Mouse (Mus musculus): ENCODE results near the gene Slc47a2. TPM values are rescaled to one million over a fixed set of nuclear protein-coding genes. Genes with fewer than 3 reads are reported as not detected.

The Slc47a2 gene
- polyA plus RNA-seq, 1 experiment from 2014 or later: not detected

DNA sequence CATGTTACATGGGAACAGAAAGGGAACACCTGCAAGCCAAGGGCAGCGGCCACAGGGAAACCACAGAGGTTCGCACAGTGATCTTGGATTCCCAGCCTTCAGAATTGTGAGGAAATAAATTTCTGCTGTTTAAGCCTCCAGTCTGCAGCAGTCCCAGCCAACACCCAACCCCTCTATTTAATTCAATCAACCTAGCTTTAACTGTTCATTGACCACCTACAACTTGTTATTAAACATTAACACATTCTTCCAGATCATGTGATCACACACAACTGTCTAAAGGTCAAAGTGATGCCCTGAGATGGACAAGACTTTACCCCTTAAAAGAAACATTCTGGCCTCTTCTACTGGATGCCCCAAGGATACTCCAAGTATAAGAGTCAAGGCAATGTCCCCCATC lies 26.0 kb upstream of the Slc47a2 start:
- no peaks in the 10 kb centered on the region for H3K27me3 ChIP-seq (ENCODE audit: control insufficient read depth, insufficient read depth, low read length)
- no peak overlapping the region for H3K4me2 ChIP-seq (replicated peaks; ENCODE audit: low read depth, low read length)
- H3K4me1 ChIP-seq (ENCODE audit: control insufficient read depth, insufficient read depth, low read length): no peaks in the 10 kb centered on the region
- H3K36me3 ChIP-seq (ENCODE audit: control insufficient read depth, insufficient read depth, low read length): no peaks in the 10 kb centered on the region
- H3K9me3 ChIP-seq (ENCODE audit: control insufficient read depth, low read length): no peaks in the 10 kb centered on the region
- WGBS: 94% methylated on average over 2 of the region's 2 CpGs
- no peak overlapping the region for H3K9ac ChIP-seq (ENCODE audit: low read depth, low read length)
- no peak for ATAC-seq (ENCODE audit: low FRiP score, low TSS enrichment)
- H3K4me3 ChIP-seq (ENCODE audit: low read length): no peak overlapping the region
- no peak overlapping the region for H3K27ac ChIP-seq (ENCODE audit: low read depth, low read length)

DNA sequence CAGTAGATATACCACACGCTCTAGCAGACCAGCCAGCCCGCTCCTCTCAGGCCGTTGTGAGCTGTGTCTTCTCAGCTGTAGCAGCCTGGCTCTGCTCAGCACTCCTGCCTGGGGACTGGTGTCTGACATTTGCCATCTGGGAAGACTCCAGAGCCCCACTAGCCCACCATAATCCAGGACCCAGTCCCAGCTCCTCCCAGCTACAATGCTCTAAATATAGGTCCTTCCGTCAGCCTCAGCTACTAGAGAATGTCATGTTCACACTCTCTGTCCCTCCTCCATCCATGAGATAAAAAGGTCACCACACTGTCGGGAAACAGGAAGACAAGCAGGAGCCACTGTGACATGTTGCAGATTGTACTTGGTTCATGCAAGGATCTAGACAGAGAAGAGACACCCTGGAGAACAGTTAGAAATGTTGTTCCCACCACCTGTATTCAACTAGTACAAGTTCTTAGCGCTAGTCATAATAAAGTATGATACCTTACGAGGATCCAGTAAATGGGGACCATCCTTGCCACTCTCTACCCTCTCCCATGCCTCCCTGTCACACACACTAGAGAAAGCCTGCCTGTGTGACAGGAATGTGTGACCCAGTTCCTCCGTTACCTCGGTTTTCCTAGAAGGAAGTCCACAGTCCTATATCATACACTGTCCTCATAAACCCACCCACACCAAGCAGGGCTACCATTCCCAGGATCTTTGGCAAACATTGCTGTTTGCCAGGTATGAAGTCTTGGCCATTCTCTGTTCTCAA lies 24.0 kb upstream of the Slc47a2 start:
- H3K27ac ChIP-seq (ENCODE audit: low read depth, low read length): no peak overlapping the region
- H3K9me3 ChIP-seq (ENCODE audit: control insufficient read depth, low read length): no peaks in the 10 kb centered on the region
- no peaks in the 10 kb centered on the region for H3K4me1 ChIP-seq (ENCODE audit: control insufficient read depth, insufficient read depth, low read length)
- ATAC-seq (ENCODE audit: low FRiP score, low TSS enrichment): peak; percentile 72; the same call in 1 of the 2 replicates
- H3K27me3 ChIP-seq (ENCODE audit: control insufficient read depth, insufficient read depth, low read length): no peaks in the 10 kb centered on the region
- H3K9ac ChIP-seq (ENCODE audit: low read depth, low read length): no peak overlapping the region
- no peak overlapping the region for H3K4me3 ChIP-seq (ENCODE audit: low read length)
- WGBS: 60% methylated on average over 9 of the region's 9 CpGs
- no peak overlapping the region for H3K4me2 ChIP-seq (replicated peaks; ENCODE audit: low read depth, low read length)
- H3K36me3 ChIP-seq (ENCODE audit: control insufficient read depth, insufficient read depth, low read length): no peaks in the 10 kb centered on the region

GRCm38 (mm10) chr11:61365938-61366337 lies 23.3 kb upstream of the Slc47a2 start:
- Histone ChIP-seq H3K36me3 (ENCODE audit: control insufficient read depth, insufficient read depth, low read length) (no peaks in the 10 kb centered on the region), H3K4me3 (ENCODE audit: low read length) (no peak overlapping the region), H3K27me3 (ENCODE audit: control insufficient read depth, insufficient read depth, low read length) (no peaks in the 10 kb centered on the region), H3K4me2 (replicated peaks; ENCODE audit: low read depth, low read length) (no peak overlapping the region), H3K9me3 (ENCODE audit: control insufficient read depth, low read length) (no peaks in the 10 kb centered on the region), H3K27ac (ENCODE audit: low read depth, low read length) (no peak overlapping the region), H3K4me1 (ENCODE audit: control insufficient read depth, insufficient read depth, low read length) (no peaks in the 10 kb centered on the region), H3K9ac (ENCODE audit: low read depth, low read length) (no peak overlapping the region)
- WGBS: 52% methylated on average over 3 of the region's 3 CpGs
- no peak for ATAC-seq (ENCODE audit: low FRiP score, low TSS enrichment)

DNA sequence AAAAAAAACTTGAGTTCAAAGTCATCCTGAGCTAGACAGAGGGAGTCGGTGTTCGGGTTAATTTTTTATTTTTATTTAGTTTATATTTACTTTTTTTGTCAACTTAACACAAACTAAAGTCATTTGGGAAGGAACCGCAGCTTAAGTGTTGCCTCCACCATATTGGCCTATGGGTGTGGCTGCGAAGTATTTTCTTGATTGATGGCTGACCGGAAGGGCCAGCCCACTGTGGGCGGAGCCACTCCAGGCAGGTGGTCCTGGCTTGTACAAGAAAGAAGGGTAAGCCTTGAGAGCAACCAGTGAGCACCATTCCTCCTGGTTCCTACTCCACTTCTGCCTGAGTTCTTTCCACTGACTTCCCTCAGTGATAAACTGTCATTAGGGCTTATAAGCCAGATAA lies 21.4 kb upstream of the Slc47a2 start:
- Histone ChIP-seq H3K27me3 (ENCODE audit: control insufficient read depth, insufficient read depth, low read length) (no peaks in the 10 kb centered on the region), H3K27ac (ENCODE audit: low read depth, low read length) (no peak overlapping the region), H3K9me3 (ENCODE audit: control insufficient read depth, low read length) (no peaks in the 10 kb centered on the region), H3K4me2 (replicated peaks; ENCODE audit: low read depth, low read length) (no peak overlapping the region), H3K9ac (ENCODE audit: low read depth, low read length) (no peak overlapping the region), H3K4me1 (ENCODE audit: control insufficient read depth, insufficient read depth, low read length) (no peaks in the 10 kb centered on the region), H3K36me3 (ENCODE audit: control insufficient read depth, insufficient read depth, low read length) (no peaks in the 10 kb centered on the region), H3K4me3 (ENCODE audit: low read length) (no peak overlapping the region)
- WGBS: 89% methylated on average over 6 of the region's 6 CpGs
- ATAC-seq (ENCODE audit: low FRiP score, low TSS enrichment): no peak

DNA sequence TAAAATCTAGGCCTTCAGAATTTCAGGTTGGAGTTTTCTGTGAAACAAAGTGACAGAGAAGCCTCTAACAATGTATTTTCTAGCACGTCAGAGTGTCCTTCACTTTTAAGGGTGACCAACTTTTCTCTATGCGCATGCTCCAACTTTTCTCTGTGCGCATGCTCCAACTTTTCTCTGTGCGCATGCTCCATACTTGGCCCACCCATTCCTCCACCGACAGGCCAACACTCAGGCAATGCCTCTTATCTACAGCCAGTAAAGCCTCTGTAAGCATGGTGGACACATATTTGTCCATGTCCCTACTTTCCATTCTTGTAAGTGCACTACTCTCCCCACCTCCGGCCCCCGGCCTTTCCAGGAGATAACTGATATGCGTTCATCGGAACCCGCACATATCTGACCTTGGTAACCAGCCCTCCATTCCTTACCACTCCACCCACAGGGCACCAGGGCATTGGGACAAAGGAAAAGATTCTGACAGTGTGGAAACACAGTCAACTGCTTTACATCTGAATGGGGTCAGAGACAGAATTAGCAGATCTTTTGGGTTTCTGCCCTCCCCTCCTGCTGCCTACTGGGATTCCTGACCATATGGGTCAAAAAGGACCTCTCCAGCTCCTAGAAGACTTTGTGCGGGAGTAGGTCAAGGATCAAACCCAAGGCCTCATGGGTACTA lies 19.0 kb upstream of the Slc47a2 start:
- no peak overlapping the region for H3K27ac ChIP-seq (ENCODE audit: low read depth, low read length)
- H3K4me2 ChIP-seq (replicated peaks; ENCODE audit: low read depth, low read length): no peak overlapping the region
- H3K4me3 ChIP-seq (ENCODE audit: low read length): no peak overlapping the region
- H3K36me3 ChIP-seq (ENCODE audit: control insufficient read depth, insufficient read depth, low read length): no peaks in the 10 kb centered on the region
- H3K27me3 ChIP-seq (ENCODE audit: control insufficient read depth, insufficient read depth, low read length): no peaks in the 10 kb centered on the region
- no peaks in the 10 kb centered on the region for H3K9me3 ChIP-seq (ENCODE audit: control insufficient read depth, low read length)
- no peak overlapping the region for H3K9ac ChIP-seq (ENCODE audit: low read depth, low read length)
- H3K4me1 ChIP-seq (ENCODE audit: control insufficient read depth, insufficient read depth, low read length): no peaks in the 10 kb centered on the region
- WGBS: 92% methylated on average over 11 of the region's 11 CpGs
- ATAC-seq (ENCODE audit: low FRiP score, low TSS enrichment): no peak

GRCm38 (mm10) chr11:61356600-61356999 lies 13.9 kb upstream of the Slc47a2 start:
- Histone ChIP-seq H3K27me3 (ENCODE audit: control insufficient read depth, insufficient read depth, low read length) (no peaks in the 10 kb centered on the region), H3K36me3 (ENCODE audit: control insufficient read depth, insufficient read depth, low read length) (no peaks in the 10 kb centered on the region), H3K9me3 (ENCODE audit: control insufficient read depth, low read length) (no peaks in the 10 kb centered on the region), H3K4me1 (ENCODE audit: control insufficient read depth, insufficient read depth, low read length) (peaks cover 7% of the 10 kb centered on the region; the same call in 1 of the 2 replicates), H3K9ac (ENCODE audit: low read depth, low read length) (no peak overlapping the region), H3K4me3 (ENCODE audit: low read length) (no peak overlapping the region), H3K4me2 (replicated peaks; ENCODE audit: low read depth, low read length) (no peak overlapping the region), H3K27ac (ENCODE audit: low read depth, low read length) (no peak overlapping the region)
- no peak for ATAC-seq (ENCODE audit: low FRiP score, low TSS enrichment)
- 62% methylated on average over 9 of the region's 9 CpGs for WGBS

DNA sequence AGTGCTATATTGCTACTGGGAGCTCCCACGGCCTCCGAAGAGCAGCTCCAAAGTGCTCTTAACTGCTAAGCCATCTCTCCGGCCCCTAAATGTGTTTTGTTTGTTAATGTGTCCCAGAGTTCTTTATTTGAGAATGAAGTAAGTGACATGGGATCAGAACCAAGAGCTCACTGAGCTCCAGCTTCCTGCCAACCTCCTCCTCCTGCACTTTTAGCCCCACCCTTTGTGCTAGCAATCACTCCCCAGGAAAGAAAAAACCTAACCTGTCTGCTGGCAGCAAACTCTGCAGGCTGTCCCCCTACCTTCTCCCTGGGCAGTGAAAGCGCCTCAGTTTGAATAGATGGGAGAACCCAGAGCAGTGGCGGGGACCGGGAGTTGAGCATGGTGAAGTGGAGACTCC lies 13.5 kb upstream of the Slc47a2 start:
- no peaks in the 10 kb centered on the region for H3K36me3 ChIP-seq (ENCODE audit: control insufficient read depth, insufficient read depth, low read length)

DNA sequence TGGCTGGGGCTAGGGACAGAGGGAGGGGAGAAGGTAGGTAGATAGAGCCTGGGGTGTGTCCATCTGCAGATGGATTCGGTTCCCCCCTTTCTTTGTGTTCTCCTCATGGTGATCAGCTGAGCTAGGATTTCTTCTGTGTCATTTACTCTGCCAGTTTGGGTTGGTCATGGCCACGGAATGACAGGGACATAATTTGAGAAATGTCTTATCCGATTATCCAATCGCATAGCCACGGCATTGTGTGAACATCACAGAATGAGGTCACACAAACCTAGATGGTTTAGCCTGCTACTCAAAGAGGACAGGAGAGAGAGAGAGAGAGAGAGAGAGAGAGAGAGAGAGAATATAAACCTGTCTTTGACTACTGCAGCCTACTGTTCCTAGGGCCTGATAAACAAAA lies 12.7 kb upstream of the Slc47a2 start:
- Histone ChIP-seq H3K4me1 (ENCODE audit: control insufficient read depth, insufficient read depth, low read length) (peaks cover 7% of the 10 kb centered on the region), H3K4me3 (ENCODE audit: low read length) (no peak overlapping the region), H3K9me3 (ENCODE audit: control insufficient read depth, low read length) (no peaks in the 10 kb centered on the region), H3K36me3 (ENCODE audit: control insufficient read depth, insufficient read depth, low read length) (no peaks in the 10 kb centered on the region), H3K4me2 (replicated peaks; ENCODE audit: low read depth, low read length) (no peak overlapping the region), H3K27me3 (ENCODE audit: control insufficient read depth, insufficient read depth, low read length) (no peaks in the 10 kb centered on the region), H3K9ac (ENCODE audit: low read depth, low read length) (no peak overlapping the region), H3K27ac (ENCODE audit: low read depth, low read length) (no peak overlapping the region)
- no peak for ATAC-seq (ENCODE audit: low FRiP score, low TSS enrichment)
- WGBS: 88% methylated on average over 5 of the region's 5 CpGs

More for the DNA sequence above, 13.5 kb upstream of the Slc47a2 start:
- Histone ChIP-seq H3K4me1 (ENCODE audit: control insufficient read depth, insufficient read depth, low read length) (peaks cover 7% of the 10 kb centered on the region; the same call in 1 of the 2 replicates), H3K27me3 (ENCODE audit: control insufficient read depth, insufficient read depth, low read length) (no peaks in the 10 kb centered on the region), H3K9me3 (ENCODE audit: control insufficient read depth, low read length) (no peaks in the 10 kb centered on the region), H3K4me3 (ENCODE audit: low read length) (no peak overlapping the region), H3K9ac (ENCODE audit: low read depth, low read length) (no peak overlapping the region), H3K27ac (ENCODE audit: low read depth, low read length) (no peak overlapping the region), H3K4me2 (replicated peaks; ENCODE audit: low read depth, low read length) (no peak overlapping the region)
- no peak for ATAC-seq (ENCODE audit: low FRiP score, low TSS enrichment)
- 79% methylated on average over 6 of the region's 6 CpGs for WGBS

GRCm38 (mm10) chr11:61354346-61354745 lies 11.7 kb upstream of the Slc47a2 start:
- no peaks in the 10 kb centered on the region for H3K36me3 ChIP-seq (ENCODE audit: control insufficient read depth, insufficient read depth, low read length)
- no peaks in the 10 kb centered on the region for H3K9me3 ChIP-seq (ENCODE audit: control insufficient read depth, low read length)
- no peaks in the 10 kb centered on the region for H3K27me3 ChIP-seq (ENCODE audit: control insufficient read depth, insufficient read depth, low read length)
- H3K27ac ChIP-seq (ENCODE audit: low read depth, low read length): no peak overlapping the region
- no peak for ATAC-seq (ENCODE audit: low FRiP score, low TSS enrichment)
- no peak overlapping the region for H3K4me2 ChIP-seq (replicated peaks; ENCODE audit: low read depth, low read length)
- 58% methylated on average over 6 of the region's 6 CpGs for WGBS
- no peak overlapping the region for H3K9ac ChIP-seq (ENCODE audit: low read depth, low read length)
- peaks cover 7% of the 10 kb centered on the region for H3K4me1 ChIP-seq (ENCODE audit: control insufficient read depth, insufficient read depth, low read length)
- H3K4me3 ChIP-seq (ENCODE audit: low read length): no peak overlapping the region

All from kidney, embryonic 14.5 days (tissue).